Mouse (Mus musculus): ENCODE measurements at regions not wholly inside any gene's neighbourhood (a gene's known extent, or its start where the extent isn't known, plus 50 kb on each side); places are given as distances from the start of the nearest gene placed in this dataset.

DNA sequence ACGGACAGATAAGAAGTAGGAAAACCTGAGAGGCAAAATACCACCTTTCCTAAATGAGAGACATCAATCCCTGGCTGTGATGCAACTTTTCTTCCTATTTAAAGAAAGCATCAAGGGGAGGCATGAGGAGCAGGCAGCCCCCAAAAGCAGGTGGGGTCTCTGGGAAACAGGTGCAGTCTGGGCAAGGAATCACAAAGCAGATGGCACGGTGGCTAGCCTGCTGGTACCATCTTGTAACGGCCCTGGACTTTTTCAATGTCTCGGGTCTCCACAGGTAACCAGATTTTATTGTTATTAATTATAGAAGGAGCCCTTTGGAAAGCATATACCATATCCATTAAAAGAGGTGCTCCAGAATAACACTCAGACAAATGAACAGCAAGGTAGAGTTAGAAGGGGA lies 219.6 kb downstream of the Galc start:
- no peak for DNase-seq

DNA sequence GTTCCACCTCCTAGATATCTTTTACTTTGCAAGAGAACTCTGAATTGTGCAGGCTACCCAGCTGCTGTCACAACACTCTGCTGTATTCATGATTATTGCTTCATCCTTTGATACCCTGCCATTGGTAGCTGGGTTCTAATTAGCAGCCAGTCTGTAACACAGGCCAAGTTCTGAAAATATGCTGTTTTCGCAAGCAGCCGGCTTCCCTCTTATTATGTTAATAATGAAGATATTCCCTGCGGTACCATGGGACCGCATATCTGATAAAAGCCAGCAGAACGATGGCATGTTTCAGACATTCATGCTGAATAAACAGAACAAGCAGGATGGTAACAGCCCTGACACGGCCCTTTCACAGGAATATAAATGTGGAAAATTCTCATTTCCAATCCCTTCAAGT lies 235.6 kb downstream of the Galc start:
- DNase-seq = no peak

DNA sequence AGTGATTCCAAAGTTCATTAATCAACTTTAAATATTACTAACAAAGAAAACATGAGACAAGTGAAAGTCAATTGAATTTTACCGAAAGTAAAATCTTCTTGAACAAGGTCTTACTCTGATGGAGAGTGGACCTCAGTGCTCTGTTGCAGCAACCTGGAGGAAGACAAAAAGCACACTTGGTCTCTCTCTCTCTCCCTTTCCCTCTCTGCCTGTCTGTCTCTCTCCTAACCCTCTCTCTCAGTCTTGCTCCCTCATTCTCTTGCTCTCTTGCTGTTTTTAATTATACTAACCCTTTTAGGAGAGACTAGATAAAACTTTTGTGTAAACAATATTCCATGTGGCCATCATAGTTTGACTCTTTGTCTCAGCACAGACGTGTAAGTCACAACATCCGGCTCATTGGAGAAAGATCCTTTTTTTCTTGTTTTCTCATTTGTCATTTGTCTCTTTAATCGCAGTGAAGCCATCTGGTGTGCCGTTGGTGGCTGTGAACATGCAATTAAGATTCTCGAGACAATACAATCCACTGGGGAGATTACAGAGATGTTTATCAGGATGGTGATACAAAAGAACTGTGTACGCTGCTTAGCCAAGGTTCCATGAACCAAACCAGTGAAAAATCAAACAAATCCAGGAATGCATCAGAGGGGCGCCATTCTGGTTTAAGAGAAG lies 244.5 kb downstream of the Galc start:
- no peak for DNase-seq

DNA sequence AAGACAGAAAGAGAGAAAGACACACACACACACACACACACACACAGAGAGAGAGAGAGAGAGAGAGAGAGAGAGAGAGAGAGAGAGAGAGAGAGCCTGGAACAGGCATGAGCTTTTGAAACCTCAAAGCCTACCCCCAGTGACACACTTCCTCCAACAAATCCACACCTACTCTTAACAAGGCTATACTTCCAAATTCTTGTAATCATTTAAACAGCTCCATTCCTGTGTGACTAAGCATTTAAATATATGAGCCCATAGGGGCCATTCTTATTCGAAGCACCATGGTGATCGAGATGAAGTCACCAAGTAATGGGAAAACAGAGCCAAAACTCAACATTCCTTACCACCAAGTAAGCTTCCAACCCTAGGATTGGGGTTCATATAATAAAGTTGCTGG lies 250.1 kb downstream of the Galc start:
- no peak for DNase-seq

DNA sequence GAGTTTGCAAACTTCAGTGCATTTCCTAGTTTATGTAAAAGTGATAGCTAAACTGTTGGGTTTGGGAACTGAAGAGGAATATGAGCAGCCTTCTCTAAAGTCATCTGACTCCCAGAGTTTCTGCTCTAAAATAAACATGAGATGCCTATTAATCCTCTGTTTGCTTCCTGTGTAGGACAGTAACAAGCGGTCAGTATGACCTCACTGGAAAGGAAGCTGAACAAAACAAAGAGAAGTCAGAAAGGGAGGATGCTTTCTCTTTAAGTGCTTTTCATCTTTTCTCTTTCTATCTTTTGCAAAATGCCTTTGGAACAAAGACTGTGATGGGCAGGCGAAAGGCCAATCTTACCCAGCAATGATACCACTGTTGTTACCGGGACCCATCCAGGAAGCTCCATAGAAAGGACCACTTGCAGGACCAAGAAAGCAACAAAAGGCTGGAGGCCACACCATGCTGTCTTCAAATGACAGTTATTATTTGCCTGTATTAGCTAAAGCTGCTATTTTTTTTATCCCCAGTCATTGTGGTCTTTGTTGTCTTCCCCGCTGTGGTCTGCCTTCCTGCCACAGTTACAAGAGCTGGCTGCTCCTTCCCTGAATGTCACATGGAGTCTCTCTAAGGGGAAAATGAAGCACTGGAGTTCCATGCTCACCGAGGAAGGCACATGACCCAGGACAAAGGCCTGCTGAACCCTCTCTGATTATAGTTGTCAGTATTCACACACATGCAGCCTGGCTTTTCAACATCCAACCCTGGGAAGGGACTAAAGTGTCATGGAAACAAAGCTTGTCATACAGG lies 253.4 kb downstream of the Galc start:
- no peak for DNase-seq

DNA sequence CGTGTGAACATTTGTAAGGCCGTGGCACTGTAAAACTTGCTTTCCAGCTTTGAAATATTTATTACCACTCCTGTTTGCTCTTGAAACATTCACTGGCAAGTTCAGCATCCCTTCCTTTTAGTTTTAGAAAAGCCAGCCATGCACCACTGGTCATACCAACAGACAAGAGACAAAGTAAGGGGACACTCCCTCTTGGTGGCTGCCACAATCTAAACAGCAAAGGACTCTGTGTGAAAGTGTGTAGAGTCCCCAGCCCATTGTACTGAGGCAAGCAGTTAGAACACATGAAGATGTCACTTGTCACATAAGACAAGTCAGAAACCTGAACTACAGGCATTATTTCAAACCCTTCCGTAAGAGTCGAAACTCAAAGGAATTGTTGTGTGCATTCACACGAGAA lies 257.0 kb downstream of the Galc start:
- no peak for DNase-seq

DNA sequence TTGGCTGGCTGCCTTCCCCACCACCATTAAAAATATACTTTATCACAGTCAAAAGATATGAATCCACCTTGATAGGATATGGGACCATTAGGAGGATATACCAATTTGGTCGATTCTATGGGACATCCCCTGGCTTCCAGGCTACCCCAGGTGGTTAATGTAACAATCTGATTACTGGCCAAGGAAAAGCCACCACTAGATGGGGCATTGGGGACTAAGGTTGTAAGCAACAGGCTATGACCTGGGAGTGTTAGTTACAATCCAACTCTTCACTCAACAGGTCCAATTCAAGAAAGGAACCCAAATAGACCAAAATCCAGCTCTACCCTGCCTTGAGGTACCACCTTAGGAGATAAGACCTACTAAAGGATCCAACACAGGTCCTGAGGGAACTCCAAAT lies 264.4 kb downstream of the Galc start:
- DNase-seq = no peak

DNA sequence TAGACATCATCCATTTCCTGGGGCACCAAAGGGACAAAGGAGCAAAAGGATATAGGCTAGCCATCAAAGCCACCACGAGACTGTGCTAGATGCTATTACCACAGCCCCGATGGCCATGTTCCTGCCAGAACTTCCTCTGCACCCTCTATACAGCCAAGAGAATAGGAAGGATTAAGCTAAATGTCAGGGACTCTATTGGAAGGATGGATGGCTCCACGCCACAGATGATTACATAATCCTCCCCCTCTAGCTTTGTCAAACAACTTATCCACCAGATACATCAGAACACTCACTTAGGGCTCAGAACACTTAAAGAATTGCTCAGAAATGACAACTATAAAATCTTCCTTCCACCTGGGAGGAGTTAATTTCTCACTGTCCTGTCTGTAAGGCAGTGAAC lies 265.3 kb downstream of the Galc start:
- no peak for DNase-seq

DNA sequence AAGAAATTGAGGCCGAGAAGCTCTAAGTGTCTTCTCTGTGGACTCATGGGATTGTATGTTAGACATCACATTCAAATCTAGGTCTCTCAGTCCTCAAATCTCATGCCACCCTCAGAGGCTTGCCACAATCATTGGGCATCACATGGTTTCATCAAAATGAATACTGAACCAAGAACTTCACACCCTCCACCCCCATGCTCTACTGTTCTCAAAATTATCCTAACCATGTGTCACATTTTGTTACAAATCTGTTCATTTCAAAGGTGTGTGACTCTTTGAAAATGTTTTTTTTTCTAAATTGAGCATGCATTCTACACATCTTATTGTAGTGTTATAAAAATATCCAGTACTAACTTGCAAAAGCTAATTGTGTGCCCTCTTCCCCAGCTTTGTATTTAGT lies 275.9 kb downstream of the Galc start:
- no peak for DNase-seq

DNA sequence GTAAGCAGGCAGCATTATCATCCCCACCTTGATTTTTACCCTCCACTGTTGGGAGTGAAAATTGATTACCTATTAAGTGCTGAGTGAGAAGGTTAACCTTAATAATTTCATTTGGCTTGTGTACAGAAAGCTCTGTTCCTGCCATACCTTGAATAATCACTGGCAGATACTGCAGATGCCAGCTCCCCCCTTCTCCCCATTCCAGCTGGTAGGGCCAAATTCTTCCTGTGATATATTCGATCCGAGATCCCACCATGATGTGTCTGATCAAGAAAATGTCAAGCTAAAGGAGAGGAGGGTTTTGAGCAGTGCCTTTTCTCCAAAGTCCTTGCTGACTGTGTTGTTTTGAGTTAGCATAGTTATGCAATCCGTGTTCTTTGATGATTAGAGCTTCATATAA lies 280.6 kb downstream of the Galc start:
- no peak for DNase-seq

DNA sequence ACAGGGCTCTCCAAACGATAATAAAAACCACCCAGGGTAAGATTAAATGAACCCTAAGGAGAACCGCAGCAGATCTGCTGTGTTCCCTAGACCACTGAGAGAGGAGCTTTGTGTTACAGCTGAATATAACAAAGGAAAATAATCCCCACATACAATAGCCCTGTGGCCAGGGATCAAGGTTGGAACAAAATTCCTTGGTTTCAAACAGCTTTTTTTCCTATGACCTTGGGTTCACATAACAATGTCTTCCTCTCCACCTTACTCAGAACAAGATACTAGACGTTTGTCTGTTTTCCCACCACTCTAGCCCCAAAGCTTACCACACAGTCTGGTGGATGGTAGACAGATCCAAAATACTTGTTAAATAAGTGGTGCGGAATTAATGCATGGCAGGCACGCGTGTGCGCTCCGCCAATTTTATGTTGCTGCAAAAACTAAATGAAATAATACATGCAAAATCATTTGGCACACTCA lies 281.0 kb downstream of the Galc start:
- no peak for DNase-seq

DNA sequence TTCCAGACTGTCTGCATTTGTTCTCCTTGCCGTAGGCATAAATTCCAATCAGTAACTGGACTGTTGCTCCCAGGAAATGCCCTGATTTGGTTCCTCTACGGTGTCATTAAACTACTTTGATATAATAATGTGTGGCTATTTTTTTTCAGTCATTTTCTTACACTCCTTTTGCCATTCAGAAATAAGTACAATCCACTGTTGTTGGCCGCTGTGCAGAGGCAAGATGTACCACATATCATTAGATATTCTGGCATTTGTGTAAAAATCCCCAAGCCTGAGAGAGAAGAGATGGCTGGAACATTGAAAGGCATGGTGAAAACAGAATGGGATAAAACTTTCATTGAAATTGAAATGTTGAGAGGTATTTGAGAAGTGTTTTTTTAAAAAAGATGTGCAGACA lies 281.6 kb downstream of the Galc start:
- no peak for DNase-seq

DNA sequence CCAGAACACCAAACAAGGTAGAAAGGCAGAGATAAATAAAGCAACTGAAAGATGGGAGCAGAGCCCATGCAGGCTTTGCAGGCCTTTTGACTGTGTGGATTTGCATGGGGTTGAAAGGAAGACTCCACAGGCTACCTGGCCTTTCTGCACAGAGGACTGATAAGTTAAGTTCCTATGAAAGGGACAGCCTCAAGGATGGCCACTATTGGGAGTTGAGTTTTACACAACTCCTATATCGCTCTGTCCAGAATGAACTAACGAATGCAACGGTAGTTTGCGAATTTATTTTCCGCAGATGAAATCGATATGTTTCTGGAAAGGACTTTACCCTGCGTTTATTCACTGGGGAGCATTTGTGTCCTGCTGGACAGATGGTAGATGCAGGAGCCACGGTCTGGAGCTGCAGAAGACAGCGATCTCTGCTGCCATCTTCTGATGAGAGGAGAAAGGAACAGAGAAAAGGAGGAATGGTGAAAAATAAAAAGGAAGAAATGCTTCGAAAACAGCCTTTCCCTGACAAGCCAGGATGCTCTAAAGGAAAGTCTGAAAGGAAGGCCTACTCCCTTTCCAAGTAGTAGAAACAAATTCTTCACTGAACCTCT lies 285.2 kb downstream of the Galc start:
- no peak for DNase-seq

DNA sequence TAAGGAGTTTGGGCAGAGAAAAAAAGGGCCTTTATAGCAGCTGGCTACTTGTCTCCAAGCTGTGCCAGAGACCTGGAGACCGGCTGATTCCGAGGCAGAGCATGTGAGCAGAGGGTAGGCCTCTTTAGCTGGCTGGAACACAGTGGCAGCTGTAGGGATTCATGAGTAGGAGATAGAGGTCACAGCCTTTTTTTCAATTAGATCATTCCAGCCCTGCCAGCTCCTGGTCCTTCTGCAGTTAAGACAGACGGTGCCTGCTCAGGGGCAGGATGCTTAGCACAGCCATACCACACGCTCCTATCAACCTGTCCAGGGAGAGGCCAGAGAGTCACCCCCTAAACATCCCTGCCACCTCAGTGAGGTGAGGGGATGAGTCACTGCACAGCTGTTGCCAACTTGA lies 302.1 kb downstream of the Galc start:
- no peak for DNase-seq

DNA sequence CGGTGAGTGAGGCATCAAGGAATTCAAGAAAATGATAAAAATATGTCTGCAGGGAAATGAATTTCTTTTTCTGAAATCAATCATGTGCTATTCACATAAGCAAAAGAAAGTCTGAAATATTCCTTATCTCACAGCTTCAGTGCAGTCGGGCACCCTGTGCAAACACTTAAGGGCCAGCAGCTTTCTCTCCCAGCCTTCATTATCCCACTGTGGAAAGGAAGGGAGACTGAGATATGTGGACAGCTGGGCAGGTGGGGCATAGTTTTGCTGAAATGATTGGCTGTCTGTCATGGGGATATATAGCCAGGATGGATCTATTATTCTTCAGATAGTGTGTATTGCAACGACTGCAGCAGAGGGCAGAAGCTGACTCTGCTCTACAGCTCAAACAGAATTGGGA lies 305.9 kb downstream of the Galc start:
- no peak for DNase-seq

DNA sequence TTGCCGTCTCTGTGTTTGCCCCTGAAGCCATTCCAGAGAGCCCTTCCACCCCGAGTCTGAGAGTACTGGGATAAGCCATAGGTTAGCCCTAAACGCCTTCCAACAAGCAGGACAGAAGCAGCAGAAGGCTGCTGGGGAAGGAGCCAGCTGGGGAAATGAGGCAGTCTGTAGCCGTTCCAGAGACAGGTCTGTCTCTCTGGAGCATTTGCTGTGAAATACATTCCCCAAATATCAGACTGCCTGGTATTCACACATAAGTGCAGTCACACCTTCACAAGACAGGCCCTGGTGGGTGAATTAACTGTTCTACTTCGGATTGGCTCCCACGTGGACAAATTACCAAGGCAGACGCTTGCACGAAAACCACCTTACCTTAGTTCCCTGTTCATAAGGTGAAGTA lies 307.1 kb downstream of the Galc start:
- DNase-seq = no peak

DNA sequence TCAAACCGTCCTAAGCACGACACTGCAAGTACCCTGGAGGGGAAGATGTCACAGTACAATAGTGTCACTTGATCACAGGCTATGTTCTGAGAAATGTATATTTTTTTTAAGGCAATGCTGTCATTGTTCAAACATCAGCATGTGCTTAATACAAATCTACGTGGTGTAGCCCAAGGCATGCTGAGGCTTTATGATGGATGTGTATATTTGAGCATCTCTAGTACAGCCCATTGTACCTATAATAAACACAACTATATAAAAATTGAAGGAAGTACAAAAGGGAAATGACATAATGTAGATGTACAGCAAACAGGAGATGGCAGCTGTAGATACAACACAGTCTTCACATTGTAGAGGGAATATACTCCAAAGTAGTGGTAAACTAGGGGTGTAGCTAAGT lies 309.2 kb downstream of the Galc start:
- no peak for DNase-seq

DNA sequence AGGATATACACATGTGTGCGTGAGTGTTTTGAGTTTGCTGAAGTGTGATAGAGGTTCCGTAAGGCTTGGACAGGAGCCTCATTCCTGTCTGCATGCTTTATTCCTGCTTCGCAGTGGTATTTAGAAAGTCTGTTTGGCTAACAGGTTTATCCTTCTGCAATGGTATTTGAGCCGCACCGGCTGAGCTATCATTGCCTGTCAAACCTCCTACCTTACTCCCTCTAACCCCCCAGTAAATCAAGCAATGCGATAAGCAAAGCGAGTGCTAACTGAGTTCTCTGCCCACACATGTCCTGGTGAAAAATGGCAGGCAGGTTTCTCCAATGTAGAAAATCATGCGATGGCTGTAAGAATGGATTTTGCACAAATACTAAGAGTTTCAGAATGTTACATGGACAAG lies 311.8 kb downstream of the Galc start:
- no peak for DNase-seq

DNA sequence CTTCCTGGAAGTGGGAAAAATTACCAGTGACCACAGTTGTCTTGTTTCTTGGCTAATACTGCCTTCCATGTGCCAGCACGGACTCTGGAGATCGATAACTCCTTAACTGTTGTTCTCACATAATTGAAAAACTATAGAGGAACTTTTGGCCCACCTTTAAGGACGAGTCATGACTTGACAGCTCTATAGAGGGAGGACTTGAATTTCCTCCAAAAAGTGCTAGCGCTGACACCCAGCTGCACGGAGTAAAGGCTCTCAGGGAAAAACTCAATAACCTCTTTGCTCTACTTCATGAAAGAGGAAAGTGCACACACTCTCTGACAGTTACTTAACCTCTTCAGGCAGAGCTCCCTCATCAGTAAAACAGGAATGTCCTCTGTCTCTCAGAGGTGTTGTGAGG lies 320.9 kb downstream of the Galc start:
- no peak for DNase-seq

DNA sequence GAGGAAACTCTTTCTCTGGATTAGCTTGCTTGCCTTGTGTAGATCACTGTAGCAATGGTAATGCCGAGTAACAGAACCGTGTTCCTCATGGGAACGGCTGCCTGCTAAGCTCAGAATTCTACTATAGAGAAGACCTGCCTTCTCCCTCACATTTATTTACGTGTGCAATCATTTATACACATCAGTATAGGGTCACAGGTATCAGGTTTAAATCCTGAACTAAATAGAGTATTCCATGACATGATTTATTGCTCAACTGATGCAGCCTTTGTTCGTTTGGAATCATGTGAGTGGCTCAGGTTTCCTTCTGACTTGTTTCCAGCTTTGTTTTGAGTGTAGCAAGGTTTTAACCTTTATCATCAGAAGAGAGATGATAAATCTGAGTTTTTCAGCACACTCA lies 329.4 kb downstream of the Galc start:
- DNase-seq = no peak

DNA sequence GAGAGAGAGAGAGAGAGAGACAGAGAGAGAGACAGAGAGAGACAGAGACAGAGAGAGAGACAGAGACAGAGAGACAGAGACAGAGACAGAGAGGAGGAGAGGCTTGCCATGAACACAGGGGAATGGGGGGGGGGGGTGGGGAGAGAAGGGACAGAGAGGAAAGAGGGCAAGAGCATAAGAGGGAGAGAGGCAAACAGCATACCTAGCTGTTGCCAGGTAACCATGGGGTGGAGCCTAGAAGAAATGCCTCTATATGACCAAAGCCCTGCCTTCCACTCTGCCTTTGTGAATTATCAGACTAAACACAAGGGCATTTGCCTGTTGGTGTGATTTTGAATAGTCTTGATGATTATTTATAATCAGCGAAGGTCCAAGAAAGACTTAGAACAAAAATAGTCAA lies 332.2 kb downstream of the Galc start:
- no peak for DNase-seq

DNA sequence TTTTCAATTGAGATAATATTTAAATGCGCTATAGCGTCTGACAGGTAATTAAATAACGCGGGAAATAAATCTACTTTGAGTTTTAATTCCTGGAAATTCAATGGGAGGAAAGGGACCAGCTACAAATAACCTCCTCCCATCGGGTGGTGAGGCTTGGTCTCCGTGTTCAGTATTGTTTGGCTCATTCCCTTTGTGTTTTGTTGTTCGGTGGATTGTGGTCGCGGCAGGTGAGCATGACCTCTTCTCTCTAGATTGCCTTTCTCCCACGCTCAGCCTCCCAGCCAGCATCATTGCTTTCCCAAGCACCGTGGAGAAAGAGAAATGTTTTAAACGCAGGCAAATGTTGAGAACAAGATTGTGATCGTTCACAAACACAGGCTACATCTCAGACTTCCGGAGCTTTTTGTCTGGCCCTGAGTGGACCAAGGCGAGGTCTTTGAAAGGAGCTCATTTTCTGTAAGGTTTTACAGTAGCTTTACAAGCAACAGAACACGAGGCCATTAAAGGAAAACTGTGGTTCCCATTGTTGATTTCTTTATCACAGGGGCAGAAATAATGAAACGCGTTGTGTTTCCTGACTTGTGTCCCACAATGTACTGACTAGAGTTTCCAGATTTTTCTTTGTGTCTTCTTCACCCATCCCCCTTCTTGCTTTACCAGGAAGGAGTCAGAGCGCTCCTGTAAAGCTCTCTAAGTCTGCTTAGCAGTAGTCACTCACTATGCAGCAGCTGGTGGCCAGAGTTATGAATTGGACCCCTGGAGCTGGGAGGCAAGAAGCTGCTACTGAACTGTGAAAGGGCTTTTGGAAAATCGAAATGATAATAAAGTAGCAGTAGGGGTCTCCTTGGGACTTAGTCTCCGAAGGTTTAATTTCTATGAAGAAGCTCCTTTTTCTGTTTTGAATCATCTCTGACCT lies 337.7 kb downstream of the Galc start:
- DNase-seq = no peak

DNA sequence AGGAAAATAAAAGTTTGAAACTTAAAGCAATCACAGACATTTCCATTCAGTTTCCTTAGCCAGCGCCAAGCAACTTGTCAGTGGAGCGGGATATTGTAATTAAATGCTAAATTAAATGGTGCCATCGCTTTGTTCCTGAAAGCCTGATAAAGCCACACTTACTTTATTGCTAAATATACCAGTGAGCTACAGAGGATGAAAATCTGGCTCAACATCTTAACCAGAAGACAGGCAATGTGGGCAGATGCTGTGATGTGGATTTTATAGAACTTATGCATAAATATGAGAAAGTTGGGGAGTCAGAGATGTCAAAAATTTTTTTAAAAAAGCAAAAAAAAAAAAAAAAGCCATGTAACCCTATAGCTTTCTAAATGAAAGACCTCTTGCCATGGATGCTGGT lies 340.8 kb downstream of the Galc start:
- DNase-seq = no peak
